Mouse (Mus musculus): ENCODE results near the gene Trmt10c. TPM values are rescaled to one million over a fixed set of nuclear protein-coding genes. Genes with fewer than 3 reads are reported as not detected.
"Not testable (repeated sequence)": the region's sequence is repeated elsewhere in the genome, so short reads cannot be mapped to it uniquely, and the experiment has no call there.

Gene Trmt10c
- polyA plus RNA-seq, 1 experiment from 2014 or later, result 13.0 TPM

GRCm38 (mm10) chr16:56056944-56057590, 19.4 kb upstream of the Trmt10c start:
- H3K9ac ChIP-seq (replicated peaks; ENCODE audit: low read depth), result no peak overlapping the region
- no peak overlapping the region for H3K4me2 ChIP-seq (replicated peaks; ENCODE audit: low read depth, low read length)
- 76% methylated on average over 7 of the region's 7 CpGs for WGBS
- H3K9me3 ChIP-seq (ENCODE audit: low read length), result no peaks in the 10 kb centered on the region
- H3K4me1 ChIP-seq (ENCODE audit: insufficient read depth, low read depth, low read length), result no peaks in the 10 kb centered on the region
- TF ChIP-seq CTCF (IDR thresholded peaks at IDR 0.05) (no peak), EP300 (IDR thresholded peaks at IDR 0.05) (no peak)
- no peak overlapping the region for H3K4me3 ChIP-seq (ENCODE audit: low read depth, low read length)
- no peak for ATAC-seq
- H3K27ac ChIP-seq (ENCODE audit: low read length), result no peak overlapping the region
- H3K36me3 ChIP-seq (ENCODE audit: insufficient read depth, low read length), result no peaks in the 10 kb centered on the region
- no peaks in the 10 kb centered on the region for H3K27me3 ChIP-seq (replicated peaks; ENCODE audit: insufficient read depth, low read length)
- no peak for DNase-seq (ENCODE audit: low spot score)

GRCm38 (mm10) chr16:56055911-56056310, 18.3 kb upstream of the Trmt10c start:
- 84% methylated on average over 3 of the region's 3 CpGs for WGBS

DNA sequence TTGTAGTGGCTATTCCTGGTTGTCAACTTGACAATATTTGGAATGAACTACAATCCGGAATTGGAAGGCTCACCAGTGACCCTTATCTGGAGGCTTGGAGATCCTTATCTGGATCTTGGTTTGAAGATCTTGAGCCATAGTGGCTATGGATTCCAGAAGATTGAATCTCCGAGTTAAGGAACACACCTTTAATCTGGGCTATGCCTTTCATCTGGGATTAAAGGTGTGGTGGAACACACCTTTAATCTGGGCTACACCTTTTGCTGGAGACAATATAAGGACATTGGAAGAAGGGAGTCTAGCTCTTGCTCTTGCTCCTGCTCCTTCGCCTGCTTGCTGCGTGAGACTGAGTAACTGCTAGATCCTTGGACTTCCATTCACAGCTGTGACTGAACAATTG, 10.4 kb upstream of the Trmt10c start, which contains the start of gene Senp7:
Gene Senp7, plus strand, starts transcription at position 301 of the 400 bp plus-strand sequence.
- H3K4me2 ChIP-seq (replicated peaks; ENCODE audit: low read depth, low read length); H3K9ac ChIP-seq (replicated peaks; ENCODE audit: low read depth); H3K27ac ChIP-seq (ENCODE audit: low read length); H3K4me3 ChIP-seq (ENCODE audit: low read depth, low read length); H3K27me3 ChIP-seq (replicated peaks; ENCODE audit: insufficient read depth, low read length); H3K36me3 ChIP-seq (ENCODE audit: insufficient read depth, low read length); DNase-seq (ENCODE audit: low spot score); H3K9me3 ChIP-seq (ENCODE audit: low read length); ATAC-seq; H3K4me1 ChIP-seq (ENCODE audit: insufficient read depth, low read depth, low read length): not testable (repeated sequence)
- WGBS, result no CpG with 5 or more reads among the region's 4 CpGs

More at GRCm38 (mm10) chr16:56055911-56056310, 18.3 kb upstream of the Trmt10c start:
- no peak for ATAC-seq
- Histone ChIP-seq H3K27me3 (replicated peaks; ENCODE audit: insufficient read depth, low read length) (no peaks in the 10 kb centered on the region), H3K9me3 (ENCODE audit: low read length) (no peaks in the 10 kb centered on the region), H3K27ac (ENCODE audit: low read length) (no peak overlapping the region), H3K4me2 (replicated peaks; ENCODE audit: low read depth, low read length) (no peak overlapping the region), H3K4me1 (ENCODE audit: insufficient read depth, low read depth, low read length) (no peaks in the 10 kb centered on the region), H3K4me3 (ENCODE audit: low read depth, low read length) (no peak overlapping the region), H3K9ac (replicated peaks; ENCODE audit: low read depth) (no peak overlapping the region), H3K36me3 (ENCODE audit: insufficient read depth, low read length) (no peaks in the 10 kb centered on the region)
- no peak for DNase-seq (ENCODE audit: low spot score)
- TF ChIP-seq CTCF (IDR thresholded peaks at IDR 0.05) (no peak), EP300 (IDR thresholded peaks at IDR 0.05) (no peak)

DNA sequence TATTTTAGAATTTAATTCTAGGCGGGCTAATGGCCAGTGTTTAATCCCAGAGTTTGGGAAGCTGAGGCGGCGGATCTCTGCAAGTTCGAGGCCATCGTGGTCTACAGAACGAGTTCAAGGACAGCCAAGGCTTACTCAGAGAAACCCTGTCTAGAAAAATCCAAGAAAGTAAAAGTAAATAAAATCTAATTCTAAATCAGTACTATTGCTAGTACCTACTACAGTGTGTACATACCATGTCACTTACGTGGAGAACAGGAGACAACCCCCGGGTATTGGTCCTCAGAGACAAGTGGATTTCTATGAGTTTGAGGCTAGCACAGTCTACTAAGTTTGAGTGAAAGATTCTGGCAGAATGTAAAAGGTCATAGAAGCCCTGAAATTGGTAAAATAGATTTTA, 471 bp upstream of the Trmt10c start:
- TF ChIP-seq EP300 (IDR thresholded peaks at IDR 0.05), result no peak
- no peak for TF ChIP-seq CTCF (IDR thresholded peaks at IDR 0.05)
- peak; percentile 1; the same call in 1 of the 2 replicates for ATAC-seq
- Histone ChIP-seq H3K36me3 (ENCODE audit: insufficient read depth, low read length) (no peaks in the 10 kb centered on the region), H3K4me1 (ENCODE audit: insufficient read depth, low read depth, low read length) (peaks cover 6% of the 10 kb centered on the region; the same call in 1 of the 2 replicates), H3K9me3 (ENCODE audit: low read length) (no peaks in the 10 kb centered on the region), H3K27me3 (replicated peaks; ENCODE audit: insufficient read depth, low read length) (no peaks in the 10 kb centered on the region), H3K27ac (ENCODE audit: low read length) (peak overlapping the region; percentile 92), H3K4me3 (ENCODE audit: low read depth, low read length) (peak overlapping the region; percentile 84), H3K4me2 (replicated peaks; ENCODE audit: low read depth, low read length) (peak overlapping the region; percentile 62), H3K9ac (replicated peaks; ENCODE audit: low read depth) (peak overlapping the region; percentile 80)
- no peak for DNase-seq (ENCODE audit: low spot score)
- WGBS, result 26% methylated on average over 8 of the region's 8 CpGs

- WGBS, result 43% methylated on average over 6 of the region's 6 CpGs
- H3K4me2 ChIP-seq (replicated peaks; ENCODE audit: low read depth, low read length), result peak overlapping the region; percentile 62
- DNase-seq (ENCODE audit: low spot score), result no peak
- no peak for TF ChIP-seq CTCF (IDR thresholded peaks at IDR 0.05)
- TF ChIP-seq EP300 (IDR thresholded peaks at IDR 0.05), result no peak
- peak overlapping the region; percentile 80; the same call in 1 of the 2 replicates for H3K9ac ChIP-seq (replicated peaks; ENCODE audit: low read depth)
- H3K27me3 ChIP-seq (replicated peaks; ENCODE audit: insufficient read depth, low read length), result no peaks in the 10 kb centered on the region
- ATAC-seq, result no peak
- no peak overlapping the region for H3K27ac ChIP-seq (ENCODE audit: low read length)
- no peaks in the 10 kb centered on the region for H3K9me3 ChIP-seq (ENCODE audit: low read length)
- H3K4me1 ChIP-seq (ENCODE audit: insufficient read depth, low read depth, low read length), result peaks cover 6% of the 10 kb centered on the region; the same call in 1 of the 2 replicates
- no peaks in the 10 kb centered on the region for H3K36me3 ChIP-seq (ENCODE audit: insufficient read depth, low read length)
- peak overlapping the region; percentile 84 for H3K4me3 ChIP-seq (ENCODE audit: low read depth, low read length)
Observed at GRCm38 (mm10) chr16:56036501-56036900, 1.1 kb downstream of the Trmt10c start.

- Histone ChIP-seq H3K36me3 (ENCODE audit: insufficient read depth, low read length) (no peaks in the 10 kb centered on the region), H3K9ac (replicated peaks; ENCODE audit: low read depth) (no peak overlapping the region), H3K4me1 (ENCODE audit: insufficient read depth, low read depth, low read length) (peaks cover 11% of the 10 kb centered on the region), H3K27ac (ENCODE audit: low read length) (no peak overlapping the region), H3K4me3 (ENCODE audit: low read depth, low read length) (no peak overlapping the region), H3K4me2 (replicated peaks; ENCODE audit: low read depth, low read length) (no peak overlapping the region), H3K9me3 (ENCODE audit: low read length) (no peaks in the 10 kb centered on the region), H3K27me3 (replicated peaks; ENCODE audit: insufficient read depth, low read length) (no peaks in the 10 kb centered on the region)
- ATAC-seq (no peak), DNase-seq (ENCODE audit: low spot score) (no peak)
- TF ChIP-seq EP300 (IDR thresholded peaks at IDR 0.05) (no peak), CTCF (IDR thresholded peaks at IDR 0.05) (no peak)
- WGBS, result 91% methylated on average over 6 of the region's 6 CpGs
Observed at GRCm38 (mm10) chr16:56034566-56034965, 3.1 kb downstream of the Trmt10c start.
